Mouse (Mus musculus) intestine, embryonic 15.5 days (tissue): ENCODE results near the gene Il1f5. TPM values are rescaled to one million over a fixed set of nuclear protein-coding genes. Genes with fewer than 3 reads are reported as not detected.

ENCODE experiments used
- polyA plus RNA-seq: library from polyadenylated mRNA; unstranded; fragments of >200 nt; fragmentation: Nextera tagmentation; extraction: Ambion mirVana; gene quantifications from 2 replicates; pipeline ENCODE4 v1.2.1, GENCODE M21; 2015

Gene Il1f5
- polyA plus RNA-seq, 1 experiment from 2014 or later: not detected

Other genes with a start within 250 kb of the Il1f5 start
- 2.1 and 2.2 TPM in 2 replicates for gene Hnmt, start 227.6 kb upstream of the Il1f5 start, polyA plus RNA-seq
- not detected in 2 replicates for gene Tbpl2, start 180.4 kb upstream of the Il1f5 start, polyA plus RNA-seq
- not detected in 2 replicates for gene Il1f8, start 123.8 kb upstream of the Il1f5 start, polyA plus RNA-seq
- not detected in 2 replicates for gene Il1f9, start 90.5 kb upstream of the Il1f5 start, polyA plus RNA-seq
- gene Il1f6, start 61.5 kb upstream of the Il1f5 start, polyA plus RNA-seq: not detected in 2 replicates
- not detected in 2 replicates for gene Il1f10, start 14.2 kb downstream of the Il1f5 start, polyA plus RNA-seq
- 0.68 and 2.4 TPM in 2 replicates for gene Il1rn, start 59.9 kb downstream of the Il1f5 start, polyA plus RNA-seq
- 5.5 and 6.3 TPM in 2 replicates for gene Psd4, start 90.6 kb downstream of the Il1f5 start, polyA plus RNA-seq
- 0.73 and 1.1 TPM in 2 replicates for gene Pax8, start 198.6 kb downstream of the Il1f5 start, polyA plus RNA-seq